Mouse (Mus musculus) liver, adult 2 months (tissue): ENCODE measurements around the gene 1700020L24Rik. TPM values are rescaled to one million over a fixed set of nuclear protein-coding genes. Genes with fewer than 3 reads are reported as not detected.

Experiments used
- DNase-seq: peaks from one replicate; pipeline ENCODE4 v3.0.0-alpha.2; 2011; ENCODE audit warnings: low read depth, low spot score; ENCODE audit errors: extremely low read depth
- H3K27ac ChIP-seq: fragments of 200-500 bp; replicated peaks from 2 replicates; pipeline ENCODE4 v1.5.1; 2012; ENCODE audit warnings: low read depth, mild to moderate bottlenecking, control low read depth, inconsistent platforms, low read length; ENCODE audit not compliant: insufficient read depth
- H3K27me3 ChIP-seq: fragments of 200-500 bp; 2 replicates; pipeline ENCODE4 v1.6.1; 2012; ENCODE audit warnings: mild to moderate bottlenecking, moderate library complexity, low read length, inconsistent platforms; ENCODE audit not compliant: control insufficient read depth, insufficient read depth
- H3K36me3 ChIP-seq: fragments of 200-500 bp; 2 replicates; pipeline ENCODE4 v1.6.1; 2012; ENCODE audit warnings: low read length, inconsistent platforms; ENCODE audit not compliant: control insufficient read depth, insufficient read depth
- H3K4me1 ChIP-seq: fragments of 200-500 bp; 2 replicates; pipeline ENCODE4 v1.6.1; 2011; ENCODE audit warnings: low read length; ENCODE audit not compliant: control insufficient read depth, insufficient read depth
- H3K4me3 ChIP-seq: fragments of 200-500 bp; 2 replicates; pipeline ENCODE4 v1.5.1; 2011; ENCODE audit warnings: low read depth, mild to moderate bottlenecking, control low read depth, low read length, moderate library complexity; ENCODE audit not compliant: insufficient read depth
- H3K79me2 ChIP-seq: fragments of 200-500 bp; 2 replicates; pipeline ENCODE4 v1.6.1; 2012; ENCODE audit warnings: inconsistent platforms, mild to moderate bottlenecking, low read length, moderate library complexity; ENCODE audit not compliant: control insufficient read depth, insufficient read depth
- H3K9ac ChIP-seq: fragments of 200-500 bp; 2 replicates; pipeline ENCODE4 v1.6.1; 2012; ENCODE audit warnings: low read depth, mild to moderate bottlenecking, control low read depth, inconsistent platforms, low read length
- CTCF ChIP-seq: fragments of 200-500 bp; IDR thresholded peaks from 2 replicates; pipeline ENCODE4 v1.5.1; 2011; ENCODE audit warnings: low read depth, low read length, control low read depth
- POLR2A ChIP-seq: fragments of 200-500 bp; IDR thresholded peaks from 2 replicates; pipeline ENCODE4 v1.6.1; 2011; ENCODE audit warnings: low read length, control low read depth; ENCODE audit not compliant: insufficient read depth; ENCODE audit errors: extremely low read depth
- whole genome bisulfite sequencing: fragments of 180-500 bp; shearing (Covaris S2); methylation state at CpG from one replicate; pipeline ENCODE4 v1.1.7; 2018; 5-methylcytosine and 5-hydroxymethylcytosine counted together
- polyA plus RNA-seq: library from polyadenylated mRNA; depleted of rRNA; stranded (reverse); fragments of >200 nt; gene quantifications from 2 replicates; pipeline ENCODE4 v1.2.3, GENCODE M21; 2012
- total RNA-seq: library from RNA; depleted of rRNA; stranded (reverse); fragments of >200 nt; gene quantifications from 2 replicates; pipeline ENCODE4 v1.2.3, GENCODE M21; 2014

Gene 1700020L24Rik
- total and polyA plus RNA-seq, 2 experiments = not detected

GRCm38 (mm10) chr11:83457257-83457656 lies 19.8 kb downstream of the 1700020L24Rik start:
- H3K27me3 ChIP-seq = no peaks in the 10 kb centered on the region
- DNase-seq = no peak
- no peaks in the 10 kb centered on the region for H3K79me2 ChIP-seq
- no peak overlapping the region for H3K9ac ChIP-seq
- TF ChIP-seq POLR2A (no peak), CTCF (no peak)
- H3K4me1 ChIP-seq = no peaks in the 10 kb centered on the region
- no peak overlapping the region for H3K4me3 ChIP-seq
- no peaks in the 10 kb centered on the region for H3K36me3 ChIP-seq
- no peak overlapping the region for H3K27ac ChIP-seq
- 71% methylated on average over 7 of the region's 7 CpGs for WGBS

DNA sequence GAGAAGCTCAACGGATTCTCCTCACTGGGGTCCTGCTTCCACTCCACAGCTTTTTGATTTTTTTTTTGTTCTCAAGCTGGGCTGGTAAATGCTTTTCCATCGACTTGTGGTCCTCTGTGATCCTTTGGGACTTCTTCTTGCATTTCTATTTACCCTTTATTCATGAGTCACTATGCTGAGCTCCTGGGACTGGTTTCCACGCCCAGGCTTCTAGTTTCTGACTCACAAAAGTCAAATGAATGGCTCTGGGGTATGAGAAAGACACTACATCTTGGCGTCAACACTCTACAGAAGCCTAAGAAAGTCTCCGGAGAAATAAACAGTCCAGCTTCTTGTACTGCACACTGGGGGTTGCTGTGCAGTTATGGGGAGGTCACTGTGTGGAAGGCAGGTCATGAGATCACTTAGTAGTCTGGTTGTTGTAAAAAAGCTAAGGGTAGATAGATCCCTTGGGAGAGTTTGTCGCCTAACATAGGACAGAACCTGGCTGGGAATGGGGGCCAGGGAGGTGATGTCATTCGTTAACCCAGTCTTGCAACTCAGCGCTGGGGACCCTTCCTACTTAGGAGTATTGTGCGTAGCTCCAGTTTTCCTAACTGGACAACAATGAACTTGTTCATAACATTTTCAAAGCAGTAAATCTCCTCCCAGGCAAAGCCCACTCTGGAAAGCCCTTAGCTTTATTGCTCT lies 20.6 kb downstream of the 1700020L24Rik start:
- 82% methylated on average over 9 of the region's 9 CpGs for WGBS
- Histone ChIP-seq H3K4me1 (no peaks in the 10 kb centered on the region), H3K36me3 (no peaks in the 10 kb centered on the region), H3K27ac (no peak overlapping the region), H3K79me2 (no peaks in the 10 kb centered on the region), H3K27me3 (no peaks in the 10 kb centered on the region), H3K9ac (no peak overlapping the region), H3K4me3 (no peak overlapping the region)
- no peak for TF ChIP-seq CTCF
- TF ChIP-seq POLR2A = no peak
- no peak for DNase-seq

GRCm38 (mm10) chr11:83461462-83462027 lies 24.1 kb downstream of the 1700020L24Rik start:
- Histone ChIP-seq H3K9ac (no peak overlapping the region), H3K79me2 (no peaks in the 10 kb centered on the region), H3K4me3 (no peak overlapping the region), H3K27ac (no peak overlapping the region), H3K27me3 (no peaks in the 10 kb centered on the region), H3K4me1 (no peaks in the 10 kb centered on the region; the same call in 1 of the 2 replicates), H3K36me3 (no peaks in the 10 kb centered on the region)
- DNase-seq = no peak
- no peak for TF ChIP-seq POLR2A
- TF ChIP-seq CTCF = no peak
- 89% methylated on average over 10 of the region's 10 CpGs for WGBS

GRCm38 (mm10) chr11:83462711-83463244 lies 25.3 kb downstream of the 1700020L24Rik start, which contains the start of gene Mmp28:
TSS of gene Mmp28 (minus strand) at chr11:83463071.
- Histone ChIP-seq H3K79me2 (no peaks in the 10 kb centered on the region), H3K27me3 (no peaks in the 10 kb centered on the region), H3K36me3 (no peaks in the 10 kb centered on the region), H3K4me1 (no peaks in the 10 kb centered on the region; the same call in 1 of the 2 replicates), H3K9ac (peak within 1 kb of the TSS; percentile 68), H3K27ac (no peak within 1 kb of the TSS), H3K4me3 (peak within 1 kb of the TSS; percentile 70)
- TF ChIP-seq CTCF = no peak
- no peak for TF ChIP-seq POLR2A
- DNase-seq = peak; percentile 24
- under 1% methylated on average over 42 of the region's 42 CpGs for WGBS

DNA sequence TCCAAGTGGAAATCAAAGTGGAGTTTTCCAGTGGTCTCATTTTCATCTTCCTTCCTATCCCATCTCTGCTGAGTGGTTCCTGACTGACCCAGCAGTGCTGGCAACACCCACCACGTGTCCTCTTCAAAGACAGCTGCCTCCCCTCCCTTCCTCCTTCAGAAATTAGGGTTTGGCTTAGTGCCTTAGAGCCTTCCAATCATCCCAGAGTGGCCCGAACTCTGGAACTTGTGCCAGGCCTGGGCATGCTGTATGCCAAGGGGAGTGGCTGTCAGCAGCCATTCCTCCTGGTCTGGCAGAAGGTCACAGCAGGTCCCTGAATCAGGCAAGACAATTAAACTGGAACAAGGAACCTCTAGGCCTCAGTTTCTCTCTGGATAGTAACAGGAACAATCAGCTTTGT lies 28.5 kb downstream of the 1700020L24Rik start:
- Histone ChIP-seq H3K9ac (no peak overlapping the region), H3K36me3 (no peaks in the 10 kb centered on the region), H3K4me1 (no peaks in the 10 kb centered on the region; the same call in 1 of the 2 replicates), H3K4me3 (no peak overlapping the region), H3K27ac (no peak overlapping the region), H3K27me3 (no peaks in the 10 kb centered on the region), H3K79me2 (no peaks in the 10 kb centered on the region)
- WGBS = 8% methylated on average over 2 of the region's 2 CpGs
- TF ChIP-seq CTCF = no peak
- peak; percentile 56 for DNase-seq
